Mouse (Mus musculus) midbrain, postnatal 0 days (tissue): ENCODE data around the gene Tacc3. TPM values are rescaled to one million over a fixed set of nuclear protein-coding genes. Genes with fewer than 3 reads are reported as not detected.

Experiments used
- ATAC-seq: fragments of 200-750 bp; cut with Nextera tagmentation; 2 replicates; pipeline ENCODE4 v1.8.0; 2017; ENCODE audit warnings: moderate number of reproducible peaks, mild to moderate bottlenecking, moderate TSS enrichment, moderate library complexity; ENCODE audit not compliant: low FRiP score
- DNase-seq: peaks from one replicate; pipeline ENCODE4 v3.0.0-alpha.2; 2015; ENCODE audit warnings: low spot score
- H3K27ac ChIP-seq: fragments of 300-500 bp; sonication (generic); 2 replicates; pipeline ENCODE4 v1.5.1; 2014; ENCODE audit warnings: low read depth, mild to moderate bottlenecking, low read length, mixed read lengths
- H3K27me3 ChIP-seq: fragments of 300-500 bp; sonication (generic); 2 replicates; pipeline ENCODE4 v1.6.1; 2014; ENCODE audit warnings: low read length, control low read depth, mixed read lengths; ENCODE audit not compliant: insufficient read depth
- H3K36me3 ChIP-seq: fragments of 300-500 bp; sonication (generic); 2 replicates; pipeline ENCODE4 v1.6.1; 2014; ENCODE audit warnings: low read length, control low read depth, mixed read lengths; ENCODE audit not compliant: insufficient read depth
- H3K4me1 ChIP-seq: fragments of 300-500 bp; sonication (generic); 2 replicates; pipeline ENCODE4 v1.6.1; 2014; ENCODE audit warnings: mild to moderate bottlenecking, control low read depth, antibody characterized with exemption, low read length, mixed read lengths; ENCODE audit not compliant: insufficient read depth
- H3K4me2 ChIP-seq: fragments of 300-500 bp; sonication (generic); 2 replicates; pipeline ENCODE4 v1.6.1; 2014; ENCODE audit warnings: low read depth, mild to moderate bottlenecking, low read length, mixed read lengths; ENCODE audit not compliant: poor library complexity, severe bottlenecking
- H3K4me3 ChIP-seq: fragments of 300-500 bp; sonication (generic); 2 replicates; pipeline ENCODE4 v1.5.1; 2014; ENCODE audit warnings: low read depth, mild to moderate bottlenecking, low read length, moderate library complexity
- H3K9ac ChIP-seq: fragments of 300-500 bp; sonication (generic); replicated peaks from 2 replicates; pipeline ENCODE4 v1.6.1; 2014; ENCODE audit warnings: mild to moderate bottlenecking, low read length, moderate library complexity, mixed read lengths; ENCODE audit not compliant: poor library complexity, severe bottlenecking
- H3K9me3 ChIP-seq: fragments of 300-500 bp; sonication (generic); 2 replicates; pipeline ENCODE4 v1.6.1; 2016; ENCODE audit warnings: low read length, control low read depth
- CTCF ChIP-seq: IDR thresholded peaks from 2 replicates; pipeline ENCODE4 v1.5.1; 2016; ENCODE audit warnings: antibody characterized with exemption, mild to moderate bottlenecking
- WGBS: fragments of 180-500 bp; shearing (Covaris S2); extraction: QIAGEN DNeasy Blood & Tissue Kit; methylation state at CpG from one replicate; pipeline ENCODE4 v1.1.7; 2014; 5-methylcytosine and 5-hydroxymethylcytosine counted together
- polyA plus RNA-seq: library from polyadenylated mRNA; unstranded; fragments of >200 nt; fragmentation: Nextera tagmentation; extraction: Ambion mirVana; gene quantifications from 2 replicates; pipeline ENCODE4 v1.2.1, GENCODE M21; 2015
- total RNA-seq: library from RNA; depleted of rRNA; stranded (reverse); fragments of >200 nt; gene quantifications from 2 replicates; pipeline ENCODE4 v1.2.3, GENCODE M21; 2014

Gene Tacc3
- total and polyA plus RNA-seq, 2 experiments from 2014 or later, result 17.4 to 18.7 TPM

DNA sequence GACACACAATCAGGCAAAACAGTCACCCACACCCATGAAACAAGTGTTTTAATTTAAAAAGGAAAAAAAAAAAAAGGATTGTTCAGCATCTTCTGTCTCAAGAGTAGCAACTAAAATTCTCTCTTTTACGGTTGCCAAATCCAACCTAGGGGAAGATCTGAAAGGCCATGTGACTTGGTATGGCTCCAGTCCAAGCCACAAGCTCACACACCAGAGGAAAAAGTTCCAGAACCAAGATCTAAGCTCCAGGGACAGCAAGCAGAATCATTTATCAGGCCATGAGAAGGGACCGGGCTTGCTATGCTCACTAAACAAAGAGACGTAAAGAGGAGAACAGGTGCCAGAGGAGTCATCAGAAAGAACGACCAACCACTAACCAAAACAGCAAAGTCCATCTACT is 30.0 kb upstream of the Tacc3 start:
- peaks cover 5% of the 10 kb centered on the region; the same call in 1 of the 2 replicates for H3K4me1 ChIP-seq
- H3K27me3 ChIP-seq, result no peaks in the 10 kb centered on the region
- TF ChIP-seq CTCF, result no peak
- no peaks in the 10 kb centered on the region for H3K36me3 ChIP-seq
- no peak overlapping the region for H3K27ac ChIP-seq
- H3K9me3 ChIP-seq, result no peaks in the 10 kb centered on the region
- no peak overlapping the region for H3K4me3 ChIP-seq
- 56% methylated on average over 4 of the region's 4 CpGs for WGBS
- H3K9ac ChIP-seq, result no peak overlapping the region
- DNase-seq, result no peak
- H3K4me2 ChIP-seq, result peak overlapping the region; percentile 91; the same call in 1 of the 2 replicates
- no peak for ATAC-seq

DNA sequence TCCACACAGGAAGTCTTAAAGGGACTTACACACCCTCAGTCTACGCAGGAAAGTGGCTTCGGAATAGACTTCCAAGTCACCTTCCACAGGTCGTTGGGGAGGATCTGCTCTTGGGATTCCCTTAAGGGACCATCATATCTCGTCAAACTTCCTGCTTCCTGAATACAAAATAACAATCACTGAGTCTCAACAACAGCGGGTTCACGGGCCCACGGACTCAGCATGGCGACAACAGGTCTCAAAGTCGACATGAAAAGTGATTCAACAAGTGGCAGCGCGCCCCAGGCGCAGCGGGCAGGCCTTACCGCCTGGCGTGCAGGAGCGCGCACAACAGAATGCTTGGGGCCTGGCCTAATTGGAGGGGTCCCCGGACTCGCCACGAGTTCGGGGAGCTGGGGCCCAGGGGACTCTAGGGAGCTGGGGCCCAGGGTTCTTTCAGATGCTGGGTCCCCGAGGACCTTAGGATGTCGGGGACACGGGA is 29.1 kb upstream of the Tacc3 start:
- Histone ChIP-seq H3K27me3 (no peaks in the 10 kb centered on the region), H3K4me1 (peaks cover 5% of the 10 kb centered on the region; the same call in 1 of the 2 replicates), H3K36me3 (no peaks in the 10 kb centered on the region), H3K9ac (peak overlapping the region; percentile 74), H3K4me3 (peak overlapping the region; percentile 81), H3K9me3 (no peaks in the 10 kb centered on the region), H3K4me2 (peak overlapping the region; percentile 91), H3K27ac (peak overlapping the region; percentile 71)
- ATAC-seq (no peak), DNase-seq (no peak)
- TF ChIP-seq CTCF, result no peak
- WGBS, result under 1% methylated on average over 24 of the region's 24 CpGs

DNA sequence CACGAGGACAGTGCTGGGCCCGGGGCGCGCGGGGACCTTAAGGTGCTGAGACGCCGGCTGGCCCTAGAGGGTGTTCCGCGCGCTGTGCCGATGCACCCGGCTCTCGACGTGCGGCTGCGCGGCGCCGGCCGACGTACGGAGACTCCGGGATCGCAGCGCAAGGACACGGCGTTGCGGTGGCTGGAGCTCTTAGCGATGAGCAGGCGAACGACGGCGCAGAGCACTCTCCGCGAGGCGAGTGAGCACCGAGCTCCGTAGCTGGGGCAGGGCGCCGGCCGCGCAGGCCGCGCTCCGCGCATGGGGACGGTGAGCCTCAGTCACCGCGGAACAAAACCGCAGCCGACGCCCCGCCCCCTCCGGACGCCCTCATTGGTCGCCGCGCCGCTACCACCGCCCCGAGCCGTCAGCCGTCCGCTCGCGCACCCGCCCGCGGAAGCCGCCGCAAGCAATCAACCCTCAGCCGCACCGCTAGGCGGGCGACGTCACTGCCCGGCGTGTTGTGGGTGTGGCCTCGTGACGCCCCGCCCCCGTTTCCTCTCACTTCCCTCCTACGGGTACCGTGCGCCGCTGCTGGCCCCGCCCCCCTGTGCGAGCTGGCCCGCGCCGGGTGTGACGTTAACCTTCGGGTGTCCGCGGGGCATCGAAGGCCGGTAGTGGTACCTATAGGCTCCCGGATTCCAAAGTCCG is 28.5 kb upstream of the Tacc3 start, which contains the start of the genes Fam53a and Gm9903:
Fam53a (minus strand) TSS at position 335 of the 687 bp plus-strand sequence.
Gm9903 (plus strand) TSS at position 625 of the 687 bp plus-strand sequence.
- TF ChIP-seq CTCF, result peak; percentile 43
- Histone ChIP-seq H3K4me3 (peak within 1 kb of the TSS; percentile 81), H3K9ac (peak within 1 kb of the TSS; percentile 74), H3K4me2 (peak within 1 kb of the TSS; percentile 91), H3K27ac (peak within 1 kb of the TSS; percentile 71), H3K27me3 (no peaks in the 10 kb centered on the region), H3K36me3 (no peaks in the 10 kb centered on the region), H3K9me3 (no peaks in the 10 kb centered on the region), H3K4me1 (peaks cover 5% of the 10 kb centered on the region; the same call in 1 of the 2 replicates)
- under 1% methylated on average over 85 of the region's 99 CpGs for WGBS
- DNase-seq (peak; percentile 96), ATAC-seq (peak; percentile 94)

DNA sequence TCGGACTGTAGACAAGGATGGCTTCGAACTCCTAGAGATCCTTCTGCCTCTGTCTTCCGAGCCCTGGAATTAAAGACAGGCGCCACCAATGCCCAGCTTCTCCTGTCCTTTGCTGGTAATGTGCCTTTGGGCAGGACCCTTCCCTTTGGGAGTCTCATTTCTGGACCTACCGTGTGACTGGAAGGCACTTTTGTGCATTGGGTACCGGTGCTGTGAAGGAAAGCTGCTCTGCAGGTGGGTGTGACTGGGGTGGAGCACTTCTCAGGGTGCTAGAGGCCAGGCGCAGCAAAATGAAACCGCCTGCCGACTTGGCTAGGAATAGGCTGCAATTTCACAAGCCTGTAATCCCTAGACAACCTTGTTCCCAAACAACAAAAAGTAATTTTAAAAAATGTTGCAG is 27.9 kb upstream of the Tacc3 start:
- H3K27ac ChIP-seq, result peak overlapping the region; percentile 69
- peaks cover 5% of the 10 kb centered on the region; the same call in 1 of the 2 replicates for H3K4me1 ChIP-seq
- ATAC-seq (peak; percentile 15; the same call in 1 of the 2 replicates), DNase-seq (no peak)
- H3K4me2 ChIP-seq, result peak overlapping the region; percentile 91
- H3K36me3 ChIP-seq, result no peaks in the 10 kb centered on the region
- 4% methylated on average over 9 of the region's 9 CpGs for WGBS
- H3K27me3 ChIP-seq, result no peaks in the 10 kb centered on the region
- no peak for TF ChIP-seq CTCF
- H3K9me3 ChIP-seq, result no peaks in the 10 kb centered on the region
- peak overlapping the region; percentile 81 for H3K4me3 ChIP-seq
- H3K9ac ChIP-seq, result peak overlapping the region; percentile 74

DNA sequence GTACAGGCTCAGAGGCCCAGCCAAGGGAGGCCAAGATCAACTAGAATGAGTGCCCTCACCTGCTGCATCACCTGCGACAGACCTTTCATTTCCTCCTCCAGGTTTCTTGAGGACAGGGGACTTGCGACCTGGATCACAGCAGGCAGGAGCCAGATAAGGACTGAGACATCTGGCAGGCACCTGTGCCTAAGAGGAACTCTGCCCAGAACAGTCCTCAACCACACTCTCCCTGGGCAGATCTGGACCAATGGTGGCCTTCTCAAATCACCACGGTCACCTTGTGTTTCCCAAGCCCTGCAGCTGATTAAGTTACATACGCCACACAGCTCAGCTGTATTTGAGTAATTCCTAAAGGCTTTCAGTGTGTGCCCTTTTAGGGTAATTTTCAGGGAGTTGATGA is 27.3 kb upstream of the Tacc3 start:
- Histone ChIP-seq H3K4me3 (peak overlapping the region; percentile 81), H3K9ac (0 out of 2 replicates have a peak overlapping the region, but pooled peaks have one; percentile 30), H3K9me3 (no peaks in the 10 kb centered on the region), H3K36me3 (no peaks in the 10 kb centered on the region), H3K4me1 (peaks cover 5% of the 10 kb centered on the region; the same call in 1 of the 2 replicates), H3K4me2 (peak overlapping the region; percentile 91), H3K27me3 (no peaks in the 10 kb centered on the region), H3K27ac (no peak overlapping the region)
- TF ChIP-seq CTCF, result no peak
- DNase-seq, result no peak
- ATAC-seq, result no peak
- 77% methylated on average over 4 of the region's 4 CpGs for WGBS

DNA sequence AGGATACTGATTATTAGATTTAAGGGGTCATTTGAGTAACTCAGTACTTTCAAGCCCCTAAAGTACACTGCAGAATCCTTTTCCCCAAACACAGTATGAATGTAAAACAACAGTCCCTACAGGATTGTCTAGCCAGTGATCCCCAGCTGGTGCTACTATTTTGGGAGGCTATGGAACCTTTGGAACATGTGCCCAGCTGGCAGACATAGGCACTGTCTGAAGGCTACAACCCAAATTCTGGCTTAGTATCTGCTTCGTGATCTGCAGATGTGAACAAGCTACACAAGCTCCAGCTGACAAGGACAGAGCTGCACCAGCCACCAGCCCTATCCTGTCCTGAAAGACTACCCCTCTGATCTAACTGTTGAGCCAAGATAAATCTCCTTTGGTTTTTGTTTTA is 25.4 kb upstream of the Tacc3 start:
- H3K4me2 ChIP-seq, result no peak overlapping the region
- no peak overlapping the region for H3K27ac ChIP-seq
- ATAC-seq (no peak), DNase-seq (no peak)
- no peaks in the 10 kb centered on the region for H3K9me3 ChIP-seq
- no peak overlapping the region for H3K9ac ChIP-seq
- H3K4me1 ChIP-seq, result peaks cover 5% of the 10 kb centered on the region; the same call in 1 of the 2 replicates
- no peak for TF ChIP-seq CTCF
- no peak overlapping the region for H3K4me3 ChIP-seq
- 79% methylated on average over 1 of the region's 1 CpGs for WGBS
- no peaks in the 10 kb centered on the region for H3K27me3 ChIP-seq
- H3K36me3 ChIP-seq, result 0 out of 2 replicates have a peak, but pooled peaks cover under 1% of the 10 kb centered on the region
